8 mouse cellular contexts compared by ENCODE assay signal in the genomic region with DNA sequence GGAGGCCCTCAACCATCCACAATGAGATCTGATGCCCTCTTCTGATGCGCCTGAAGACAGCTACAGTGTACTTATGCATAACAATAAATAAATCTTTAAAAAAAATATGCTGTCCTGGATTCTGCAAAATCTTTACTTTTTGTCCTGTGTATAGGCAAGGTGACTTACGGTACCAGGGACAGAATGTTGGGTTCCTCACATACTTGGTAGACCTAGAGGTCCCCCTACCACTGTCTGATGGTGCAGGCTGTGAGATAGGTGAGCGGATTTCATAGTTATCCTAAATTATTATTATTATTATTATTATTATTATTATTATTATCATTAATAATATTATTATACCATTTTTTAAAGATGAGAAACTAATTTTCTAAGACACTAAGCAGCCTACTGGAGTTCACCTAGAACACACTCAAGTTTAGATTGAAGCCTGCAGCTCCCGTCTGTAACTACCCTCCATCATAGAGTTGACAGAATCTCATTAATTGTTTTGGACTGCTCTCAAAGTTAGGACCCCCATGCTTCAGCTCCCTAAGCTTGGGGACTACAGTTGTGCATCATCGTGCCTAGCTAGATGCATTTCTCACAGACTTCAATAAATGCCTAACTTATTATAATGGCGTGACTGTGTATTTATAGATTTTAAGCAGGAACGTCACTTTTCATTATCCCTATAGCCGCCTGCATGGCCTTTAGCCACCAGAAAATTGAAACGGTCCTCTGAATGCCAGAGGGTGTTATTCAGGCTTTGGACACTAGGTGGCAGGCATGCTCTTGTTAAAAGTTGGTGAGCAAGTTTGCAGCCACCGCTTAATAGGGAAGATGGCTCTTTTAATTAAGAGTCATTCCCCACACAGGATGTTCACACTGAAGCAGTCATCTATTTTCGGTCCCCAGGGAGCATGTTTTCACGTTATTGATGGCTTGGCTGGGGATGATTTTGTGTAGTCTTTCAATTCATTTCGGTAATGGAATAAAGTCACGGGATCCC.
A peak's percentile ranks its signal among the peaks of the same experiment; 100 is the strongest.
DNase-seq lines count a peak whose midpoint lies in the region; ATAC-seq lines count a peak whose summit lies in the region.

No protein-coding gene starts in this region.

- ATAC-seq in embryonic facial prominence, embryonic 11.5 days (replicated peaks; ENCODE audit: insufficient number of reproducible peaks, low FRiP score, low TSS enrichment, low read depth) = no peak
- ATAC-seq in hindbrain, embryonic 13.5 days (ENCODE audit: low FRiP score) = peak; percentile 60; the same call in 1 of the 2 replicates
- peak; percentile 41; the same call in 1 of the 2 replicates for ATAC-seq in midbrain, embryonic 15.5 days (replicated peaks)

- 41% methylated on average over 14 of the region's 14 CpGs for WGBS in heart, embryonic 10.5 days
- 45% methylated on average over 14 of the region's 14 CpGs for WGBS in embryonic facial prominence, embryonic 11.5 days
- 38% methylated on average over 14 of the region's 14 CpGs for WGBS in hindbrain, embryonic 13.5 days
- 43% methylated on average over 14 of the region's 14 CpGs for WGBS in midbrain, embryonic 15.5 days

- no peaks in the 10 kb centered on the region for H3K36me3 ChIP-seq in heart, embryonic 10.5 days
- H3K36me3 ChIP-seq in embryonic facial prominence, embryonic 11.5 days (replicated peaks; ENCODE audit: control insufficient read depth, insufficient read depth, low read depth, low read length) = no peaks in the 10 kb centered on the region
- no peaks in the 10 kb centered on the region for H3K36me3 ChIP-seq in hindbrain, embryonic 13.5 days
- H3K36me3 ChIP-seq in midbrain, embryonic 15.5 days (replicated peaks) = no peaks in the 10 kb centered on the region

- no peak overlapping the region for H3K4me3 ChIP-seq in heart, embryonic 10.5 days
- no peak overlapping the region for H3K4me3 ChIP-seq in embryonic facial prominence, embryonic 11.5 days (ENCODE audit: low read depth, low read length)
- H3K4me3 ChIP-seq in hindbrain, embryonic 13.5 days = no peak overlapping the region
- no peak overlapping the region for H3K4me3 ChIP-seq in midbrain, embryonic 15.5 days

- no peaks in the 10 kb centered on the region for H3K9me3 ChIP-seq in heart, embryonic 10.5 days
- H3K9me3 ChIP-seq in embryonic facial prominence, embryonic 11.5 days (replicated peaks; ENCODE audit: control insufficient read depth, low read length) = no peaks in the 10 kb centered on the region
- H3K9me3 ChIP-seq in hindbrain, embryonic 13.5 days = no peaks in the 10 kb centered on the region
- no peaks in the 10 kb centered on the region for H3K9me3 ChIP-seq in midbrain, embryonic 15.5 days

- intact Hi-C loops in left cerebral cortex, postnatal 14 days (cut with DNase I) = no loop called here

- H3K27ac ChIP-seq in heart, embryonic 10.5 days = no peak overlapping the region
- no peak overlapping the region for H3K27ac ChIP-seq in embryonic facial prominence, embryonic 11.5 days (replicated peaks; ENCODE audit: low read depth, low read length)
- H3K27ac ChIP-seq in hindbrain, embryonic 13.5 days = no peak overlapping the region
- no peak overlapping the region for H3K27ac ChIP-seq in midbrain, embryonic 15.5 days

- no peaks in the 10 kb centered on the region for H3K27me3 ChIP-seq in heart, embryonic 10.5 days (ENCODE audit: insufficient read depth, poor library complexity, severe bottlenecking)
- H3K27me3 ChIP-seq in embryonic facial prominence, embryonic 11.5 days (ENCODE audit: control insufficient read depth, insufficient read depth, low read length) = no peaks in the 10 kb centered on the region
- peaks cover 4% of the 10 kb centered on the region; the same call in 1 of the 2 replicates for H3K27me3 ChIP-seq in hindbrain, embryonic 13.5 days
- no peaks in the 10 kb centered on the region for H3K27me3 ChIP-seq in midbrain, embryonic 15.5 days (replicated peaks)

- no peaks in the 10 kb centered on the region for H3K4me1 ChIP-seq in heart, embryonic 10.5 days
- no peaks in the 10 kb centered on the region for H3K4me1 ChIP-seq in embryonic facial prominence, embryonic 11.5 days (ENCODE audit: control insufficient read depth, insufficient read depth, low read length)
- H3K4me1 ChIP-seq in hindbrain, embryonic 13.5 days (replicated peaks) = peaks cover 2% of the 10 kb centered on the region; the same call in 1 of the 2 replicates
- H3K4me1 ChIP-seq in midbrain, embryonic 15.5 days = no peaks in the 10 kb centered on the region

- DNase-seq in heart, adult 11 months = peak; percentile 86
- no peak for DNase-seq in heart, embryonic 10.5 days (ENCODE audit: low spot score)
- peak; percentile 47 for DNase-seq in adrenal gland, postnatal 25 days
- DNase-seq in embryonic facial prominence, embryonic 11.5 days (ENCODE audit: low spot score) = peak; percentile 84
- DNase-seq in left cerebral cortex, postnatal 14 days (ENCODE audit: low spot score in 2 of 2) = peak; percentile 71 to 82
- DNase-seq in spleen, postnatal 36 days (ENCODE audit: low spot score in 2 of 2) = peak; percentile 4 to 9

- no peak overlapping the region for H3K9ac ChIP-seq in embryonic facial prominence, embryonic 11.5 days (replicated peaks; ENCODE audit: low read length)
- H3K9ac ChIP-seq in hindbrain, embryonic 13.5 days = no peak overlapping the region
- no peak overlapping the region for H3K9ac ChIP-seq in midbrain, embryonic 15.5 days

- no peak overlapping the region for H3K4me2 ChIP-seq in embryonic facial prominence, embryonic 11.5 days (ENCODE audit: low read depth, low read length)
- H3K4me2 ChIP-seq in hindbrain, embryonic 13.5 days = no peak overlapping the region
- H3K4me2 ChIP-seq in midbrain, embryonic 15.5 days = no peak overlapping the region
